16 mouse cellular contexts compared by ENCODE assay signal in genomic region chr14:30576260-30576659, GRCm38 (mm10). TPM values are rescaled to one million over a fixed set of nuclear protein-coding genes. Genes with fewer than 3 reads are reported as not detected.
DNase-seq lines count a peak whose midpoint lies in the region; ATAC-seq and TF ChIP-seq lines count a peak whose summit lies in the region.
"Had no signal": no experiment of that assay in that cellular context is flagged by ENCODE, and none has a peak within 500 bp of the region (broad histone marks: within the 10 kb centered on the region; RNA-seq: fewer than 3 reads in every experiment).

No protein-coding gene starts in this region.

- WGBS in kidney, embryonic 16.5 days: 40% methylated on average over 5 of the region's 5 CpGs
- 47% methylated on average over 5 of the region's 5 CpGs for WGBS in intestine, embryonic 16.5 days
- WGBS in hindbrain, embryonic 12.5 days: 87% methylated on average over 5 of the region's 5 CpGs

- peaks cover 30% of the 10 kb centered on the region for H3K36me3 ChIP-seq in kidney, embryonic 16.5 days (ENCODE audit: insufficient read depth, low read length)
- H3K36me3 ChIP-seq in G1E (replicated peaks): peaks cover 53% of the 10 kb centered on the region
- H3K36me3 ChIP-seq in intestine, embryonic 16.5 days (ENCODE audit: control insufficient read depth, insufficient read depth, low read length): peaks cover 21% of the 10 kb centered on the region; the same call in 1 of the 2 replicates
- peaks cover 45% of the 10 kb centered on the region for H3K36me3 ChIP-seq in hindbrain, embryonic 12.5 days

- H3K4me3 ChIP-seq in kidney, embryonic 16.5 days (ENCODE audit: low read length): no peak overlapping the region
- peak overlapping the region; percentile 50; the same call in 1 of the 2 replicates for H3K4me3 ChIP-seq in G1E (ENCODE audit: low read depth, low read length)
- no peak overlapping the region for H3K4me3 ChIP-seq in intestine, embryonic 16.5 days (ENCODE audit: low read length)
- H3K4me3 ChIP-seq in hindbrain, embryonic 12.5 days: no peak overlapping the region
- H3K4me3 ChIP-seq: limb, embryonic 12.5 days; megakaryocyte, embryonic 14.5 days had no signal

- peaks cover 11% of the 10 kb centered on the region; the same call in 1 of the 2 replicates for H3K4me1 ChIP-seq in kidney, embryonic 16.5 days (ENCODE audit: insufficient read depth, low read length)
- peaks cover 85% of the 10 kb centered on the region for H3K4me1 ChIP-seq in G1E (ENCODE audit: insufficient read depth, low read depth, low read length)
- peaks cover 17% of the 10 kb centered on the region for H3K4me1 ChIP-seq in intestine, embryonic 16.5 days (ENCODE audit: control insufficient read depth, insufficient read depth, low read length)
- H3K4me1 ChIP-seq in hindbrain, embryonic 12.5 days: peaks cover 4% of the 10 kb centered on the region; the same call in 1 of the 2 replicates

- 0 out of 2 replicates have a peak overlapping the region, but pooled peaks have one; percentile 3 for H3K27ac ChIP-seq in kidney, embryonic 16.5 days (ENCODE audit: low read length)
- peak overlapping the region; percentile 14; the same call in 1 of the 2 replicates for H3K27ac ChIP-seq in intestine, embryonic 16.5 days (ENCODE audit: low read length)
- no peak overlapping the region for H3K27ac ChIP-seq in hindbrain, embryonic 12.5 days
- H3K27ac ChIP-seq: hindbrain, postnatal 0 days; limb, embryonic 12.5 days had no signal

- DNase-seq in kidney, postnatal 14 days: no peak
- DNase-seq in G1E (ENCODE audit: low spot score): no peak
- DNase-seq in neural tube, embryonic 10.5 days (ENCODE audit: extremely low spot score, low spot score): no peak
- DNase-seq: adrenal gland, postnatal 10 days; cerebellum, postnatal 10 days; gastrocnemius, postnatal 36 days; right cerebral cortex, adult 18-20 months; thymus, adult 18-20 months had no signal

- peak; percentile 52; the same call in 1 of the 2 replicates for ATAC-seq in kidney, embryonic 16.5 days (ENCODE audit: low FRiP score, low TSS enrichment)
- peak; percentile 11; the same call in 1 of the 2 replicates for ATAC-seq in G1E (ENCODE audit: extremely low read depth, insufficient number of reproducible peaks, low FRiP score, poor library complexity, severe bottlenecking)
- peak; percentile 31; the same call in 1 of the 2 replicates for ATAC-seq in intestine, embryonic 16.5 days
- ATAC-seq in megakaryocyte-erythroid progenitor cell, adult 5-6 weeks (replicated peaks; ENCODE audit: low FRiP score, low TSS enrichment, poor library complexity, severe bottlenecking): peak; percentile 39
- no peak for ATAC-seq in hindbrain, embryonic 12.5 days (ENCODE audit: low FRiP score)
- ATAC-seq: hindbrain, postnatal 0 days had no signal

- no peak overlapping the region; the same call in 1 of the 2 replicates for H3K9ac ChIP-seq in kidney, embryonic 16.5 days (replicated peaks; ENCODE audit: low read length)
- 0 out of 2 replicates have a peak overlapping the region, but pooled peaks have one; percentile 33 for H3K9ac ChIP-seq in intestine, embryonic 16.5 days (ENCODE audit: low read depth, low read length)
- H3K9ac ChIP-seq in hindbrain, embryonic 12.5 days: no peak overlapping the region
- H3K9ac ChIP-seq: limb, embryonic 12.5 days had no signal

- no peak overlapping the region for H3K4me2 ChIP-seq in kidney, embryonic 16.5 days (replicated peaks; ENCODE audit: low read depth, low read length)
- no peak overlapping the region for H3K4me2 ChIP-seq in intestine, embryonic 16.5 days (ENCODE audit: low read depth, low read length)
- H3K4me2 ChIP-seq in hindbrain, embryonic 12.5 days (replicated peaks): no peak overlapping the region
- H3K4me2 ChIP-seq: limb, embryonic 12.5 days had no signal

- H3K9me3 ChIP-seq in kidney, embryonic 16.5 days (ENCODE audit: low read length): no peaks in the 10 kb centered on the region
- no peaks in the 10 kb centered on the region for H3K9me3 ChIP-seq in G1E (replicated peaks)
- H3K9me3 ChIP-seq in intestine, embryonic 16.5 days (ENCODE audit: control insufficient read depth, low read length): no peaks in the 10 kb centered on the region
- H3K9me3 ChIP-seq in hindbrain, embryonic 12.5 days (replicated peaks): no peaks in the 10 kb centered on the region
- H3K9me3 ChIP-seq: limb, embryonic 12.5 days had no signal

- TF ChIP-seq CTCF in G1E (IDR thresholded peaks at IDR 0.05; ENCODE audit: low read depth, low read length): no peak

- H3K27me3 ChIP-seq in kidney, embryonic 16.5 days (ENCODE audit: insufficient read depth, low read length): no peaks in the 10 kb centered on the region
- H3K27me3 ChIP-seq in G1E (ENCODE audit: insufficient read depth, low read length): no peaks in the 10 kb centered on the region
- H3K27me3 ChIP-seq in intestine, embryonic 16.5 days (replicated peaks; ENCODE audit: control insufficient read depth, insufficient read depth, low read length): no peaks in the 10 kb centered on the region
- H3K27me3 ChIP-seq in hindbrain, embryonic 12.5 days: no peaks in the 10 kb centered on the region
- H3K27me3 ChIP-seq: CH12.LX; limb, embryonic 12.5 days; megakaryocyte, embryonic 14.5 days had no signal

RNA-seq across cellular contexts. Expression of gene Tkt, which starts 28.1 kb away (rescaled TPM):
- 314 TPM in 2 replicates for polyA plus RNA-seq in kidney, embryonic 16.5 days (2015; fragmentation: Nextera tagmentation; extraction: Ambion mirVana)
- 143 and 146 TPM in 2 replicates for total RNA-seq in G1E (2014; fragmentation: Nextera tagmentation)
- total RNA-seq in G1E (2017): 550 and 661 TPM in 2 replicates
- polyA plus RNA-seq in G1E (2012): 1,030 and 1,086 TPM in 2 replicates
- polyA plus RNA-seq in intestine, embryonic 16.5 days (2015; fragmentation: Nextera tagmentation; extraction: Ambion mirVana): 393 and 411 TPM in 2 replicates
- 485 and 613 TPM in 2 replicates for total RNA-seq in megakaryocyte-erythroid progenitor cell, adult 5-6 weeks (2014; fragmentation: Nextera tagmentation)
- 500 and 571 TPM in 2 replicates for total RNA-seq in megakaryocyte-erythroid progenitor cell, adult 5-6 weeks (2017)
- 210 and 216 TPM in 2 replicates for polyA plus RNA-seq in hindbrain, embryonic 12.5 days (2016; fragmentation: Nextera tagmentation; extraction: Ambion mirVana)

RNA-seq across cellular contexts. Expression of gene Prkcd, which starts 49.8 kb away (rescaled TPM):
- 48.9 and 52.4 TPM in 2 replicates for polyA plus RNA-seq in kidney, embryonic 16.5 days (2015; fragmentation: Nextera tagmentation; extraction: Ambion mirVana)
- total RNA-seq in G1E (2014; fragmentation: Nextera tagmentation) (31.3 and 43.9 TPM in 2 replicates), G1E (2017) (130 and 138 TPM in 2 replicates)
- 37.0 and 43.6 TPM in 2 replicates for polyA plus RNA-seq in G1E (2012)
- polyA plus RNA-seq in intestine, embryonic 16.5 days (2015; fragmentation: Nextera tagmentation; extraction: Ambion mirVana): 52.1 and 56.5 TPM in 2 replicates
- 33.4 and 47.3 TPM in 2 replicates for total RNA-seq in megakaryocyte-erythroid progenitor cell, adult 5-6 weeks (2014; fragmentation: Nextera tagmentation)
- total RNA-seq in megakaryocyte-erythroid progenitor cell, adult 5-6 weeks (2017): 20.7 and 32.0 TPM in 2 replicates
- polyA plus RNA-seq in hindbrain, embryonic 12.5 days (2016; fragmentation: Nextera tagmentation; extraction: Ambion mirVana): 42.3 and 44.2 TPM in 2 replicates
